Mouse (Mus musculus): Measurements from ENCODE around the gene Ddi2. TPM values are rescaled to one million over a fixed set of nuclear protein-coding genes. Genes with fewer than 3 reads are reported as not detected.

Gene Ddi2
- polyA plus RNA-seq (2015; fragmentation: Nextera tagmentation; extraction: Ambion mirVana): 10.3 and 10.7 TPM in 2 replicates

GRCm38 (mm10) chr4:141722731-141723672, at the start of gene Ddi2:
Gene Ddi2, minus strand, starts transcription at chr4:141723419.

GRCm38 (mm10) chr4:141746578-141747346, 23.5 kb upstream of the Ddi2 start, which contains the start of gene Agmat:
Gene Agmat, plus strand, starts transcription at chr4:141746672.

GRCm38 (mm10) chr4:141685499-141685898, 37.7 kb downstream of the Ddi2 start, which contains the start of gene Rsc1a1:
Gene Rsc1a1, minus strand, starts transcription at chr4:141685599.

GRCm38 (mm10) chr4:141664799-141665198, 58.4 kb downstream of the Ddi2 start, which contains the start of gene Plekhm2:
Gene Plekhm2, minus strand, starts transcription at chr4:141664899.

Other genes starting within 250 kb of the Ddi2 start
- 12.4 and 13.7 TPM in 2 replicates for gene Spen, start 184.8 kb downstream of the Ddi2 start, polyA plus RNA-seq (2015; fragmentation: Nextera tagmentation; extraction: Ambion mirVana)
- 12.9 and 13.6 TPM in 2 replicates for gene Fblim1, start 117.3 kb downstream of the Ddi2 start, polyA plus RNA-seq (2015; fragmentation: Nextera tagmentation; extraction: Ambion mirVana)
- gene Tmem82, start 104.8 kb downstream of the Ddi2 start, polyA plus RNA-seq (2015; fragmentation: Nextera tagmentation; extraction: Ambion mirVana): 0.52 and 0.62 TPM in 2 replicates
- 2.0 and 2.5 TPM in 2 replicates for gene Slc25a34, start 99.6 kb downstream of the Ddi2 start, polyA plus RNA-seq (2015; fragmentation: Nextera tagmentation; extraction: Ambion mirVana)
- 8.6 and 8.7 TPM in 2 replicates for gene Plekhm2, start 58.5 kb downstream of the Ddi2 start, polyA plus RNA-seq (2015; fragmentation: Nextera tagmentation; extraction: Ambion mirVana)
- not detected in 2 replicates for gene Rsc1a1, start 37.8 kb downstream of the Ddi2 start, polyA plus RNA-seq (2015; fragmentation: Nextera tagmentation; extraction: Ambion mirVana)
- 0.48 and 0.63 TPM in 2 replicates for gene Agmat, start 23.3 kb upstream of the Ddi2 start, polyA plus RNA-seq (2015; fragmentation: Nextera tagmentation; extraction: Ambion mirVana)
- gene Dnajc16, start 67.5 kb upstream of the Ddi2 start, polyA plus RNA-seq (2015; fragmentation: Nextera tagmentation; extraction: Ambion mirVana): 4.9 and 5.6 TPM in 2 replicates
- gene Casp9, start 70.2 kb upstream of the Ddi2 start, polyA plus RNA-seq (2015; fragmentation: Nextera tagmentation; extraction: Ambion mirVana): 16.5 and 16.6 TPM in 2 replicates
- gene Cela2a, start 102.7 kb upstream of the Ddi2 start, polyA plus RNA-seq (2015; fragmentation: Nextera tagmentation; extraction: Ambion mirVana): 0.26 TPM in 1 of 2 replicates, not detected in the other
- gene Ctrc, start 122.9 kb upstream of the Ddi2 start, polyA plus RNA-seq (2015; fragmentation: Nextera tagmentation; extraction: Ambion mirVana): not detected in 2 replicates
- 95.7 and 103 TPM in 2 replicates for gene Efhd2, start 151.5 kb upstream of the Ddi2 start, polyA plus RNA-seq (2015; fragmentation: Nextera tagmentation; extraction: Ambion mirVana)

Measured in neural tube, postnatal 0 days (tissue).